Mouse (Mus musculus): ENCODE data around the gene Prdm16.
A peak's percentile ranks its signal among the peaks of the same experiment; 100 is the strongest.

Prdm16 gene

DNA sequence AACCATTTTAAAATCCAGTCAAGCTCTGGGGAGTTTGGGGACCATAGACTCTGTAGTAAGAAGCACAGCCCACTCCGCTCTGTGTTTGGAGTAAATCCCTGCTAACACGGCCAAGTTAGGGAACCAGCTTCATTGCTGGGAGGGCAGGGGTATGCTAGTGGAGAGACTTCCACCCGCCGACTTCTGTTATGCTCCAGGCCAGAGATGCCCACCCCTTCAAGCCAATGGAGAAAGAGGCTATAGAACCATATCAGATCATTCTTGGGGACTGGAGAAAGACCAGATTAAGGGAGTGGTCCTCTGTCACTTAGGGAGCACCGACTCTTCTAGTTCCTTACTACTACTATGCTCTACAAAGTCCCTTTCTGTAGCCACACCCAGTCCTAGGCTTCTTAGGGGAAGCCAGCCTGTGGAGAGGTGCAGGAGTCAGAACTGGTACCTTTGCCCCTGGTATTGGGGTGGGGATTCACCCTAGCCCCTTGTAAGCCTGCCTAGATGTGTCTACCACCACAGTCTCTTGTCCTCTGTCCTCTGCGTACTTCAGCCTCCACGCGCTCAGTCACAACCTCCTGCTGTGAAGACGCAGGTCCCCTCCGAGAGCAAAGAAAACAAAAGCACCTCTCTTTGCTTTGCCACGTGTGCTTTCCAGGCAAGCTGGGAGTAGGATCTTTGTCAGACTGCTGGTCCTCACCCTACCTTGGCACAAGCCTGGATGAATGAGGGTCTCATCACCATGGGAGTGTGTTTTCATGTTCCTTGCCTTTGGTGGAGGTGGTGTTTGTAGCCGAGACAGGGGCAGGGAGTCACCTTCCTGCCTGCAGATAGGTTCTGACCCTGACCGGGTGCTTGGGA lies 3.1 kb upstream of the Prdm16 start:
- DNase-seq = no peak

GRCm38 (mm10) chr4:154639126-154639525 lies 2.5 kb upstream of the Prdm16 start:
- peak in 1 of 2 experiments; percentile 25 for DNase-seq

- no peak for DNase-seq
Observed at GRCm38 (mm10) chr4:154638320-154638886, 1.7 kb upstream of the Prdm16 start.

GRCm38 (mm10) chr4:154637468-154638319 lies 1.0 kb upstream of the Prdm16 start:
- peak in 1 of 2 experiments; percentile 17 for DNase-seq

GRCm38 (mm10) chr4:154636053-154636433 lies 630 bp downstream of the Prdm16 start:
- DNase-seq = peak; percentile 34 to 35

DNA sequence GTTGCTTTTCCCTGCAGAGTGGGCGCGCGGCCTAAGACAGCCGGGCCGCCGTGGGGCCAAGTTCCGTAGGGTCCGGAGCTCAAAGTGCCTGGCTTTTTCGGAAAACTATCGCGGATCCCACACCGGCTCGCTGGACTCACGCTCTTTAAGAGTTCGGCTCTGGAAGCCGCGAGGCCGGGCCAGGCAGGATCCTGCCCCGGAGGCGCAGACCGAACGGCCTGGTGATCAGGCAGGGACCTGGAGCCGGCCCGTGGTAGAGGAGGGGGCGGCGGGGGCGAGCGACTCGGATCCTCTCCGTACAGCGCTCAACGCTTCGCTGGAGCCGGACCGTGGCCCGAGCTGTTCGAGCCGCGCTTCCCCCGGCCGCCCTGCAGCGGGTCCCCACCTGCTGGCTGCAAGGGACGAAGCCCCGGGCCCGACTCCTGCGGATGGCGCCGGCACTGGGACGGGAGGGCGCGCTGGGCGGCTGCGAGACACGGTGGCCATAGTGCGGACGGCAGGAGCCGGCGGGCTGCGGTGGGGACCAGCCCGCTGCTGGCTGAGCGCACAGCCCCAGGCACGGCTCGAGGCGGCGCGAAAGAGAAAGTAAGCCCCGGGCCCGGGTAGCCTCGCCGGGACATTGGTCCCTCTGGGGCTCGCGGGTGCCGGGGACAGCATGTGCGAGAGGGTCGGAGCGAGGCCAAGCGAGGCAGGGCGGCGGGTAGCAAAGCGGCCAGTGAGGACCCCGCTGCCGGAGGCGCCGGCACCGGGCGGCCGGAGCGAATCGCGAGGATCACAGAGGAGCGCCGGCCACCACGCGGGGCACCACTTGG lies 1.2 kb downstream of the Prdm16 start:
- DNase-seq = peak; percentile 18 to 38

DNA sequence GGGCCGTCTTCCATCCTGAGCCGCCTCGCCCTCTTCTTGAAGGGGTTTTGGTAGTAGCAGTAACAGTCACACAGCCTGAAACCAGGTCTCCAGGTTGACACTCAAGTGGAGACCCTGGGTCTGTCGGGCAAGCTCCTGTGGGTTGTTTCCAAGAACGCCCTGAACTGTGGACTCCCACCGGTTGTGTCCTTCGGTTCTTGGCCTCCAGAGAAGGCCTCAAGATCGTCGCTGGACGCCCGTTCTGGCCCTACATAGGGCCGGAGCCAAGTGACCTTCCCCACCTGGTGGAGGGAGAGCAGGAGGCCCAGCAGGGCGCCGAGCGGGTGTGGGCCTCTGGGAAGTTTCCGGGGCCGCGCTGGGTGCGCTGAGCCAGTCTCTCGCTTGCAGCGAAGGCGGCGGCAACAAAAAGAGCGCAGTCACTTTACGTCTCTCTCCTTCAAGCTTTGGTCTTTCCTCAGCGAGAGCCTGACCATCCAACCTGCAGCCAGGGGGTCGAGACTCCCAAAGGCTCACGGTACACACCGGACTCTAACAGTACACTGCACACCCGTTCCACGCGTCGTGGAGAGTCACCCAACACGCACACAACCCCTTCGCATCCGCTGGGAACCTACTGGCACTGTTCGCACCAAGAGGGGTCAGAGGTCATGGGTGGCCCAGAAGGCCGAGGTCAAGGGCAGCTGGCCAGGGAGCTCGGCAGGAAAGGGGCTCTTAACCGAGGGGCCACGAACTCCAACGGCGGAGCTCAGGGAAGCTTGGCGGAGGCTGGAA lies 2.0 kb downstream of the Prdm16 start:
- peak in 1 of 2 experiments; percentile 29 for DNase-seq

GRCm38 (mm10) chr4:154634001-154634400 lies 2.7 kb downstream of the Prdm16 start:
- DNase-seq = no peak

GRCm38 (mm10) chr4:154632800-154633764 lies 3.6 kb downstream of the Prdm16 start:
- no peak for DNase-seq

DNA sequence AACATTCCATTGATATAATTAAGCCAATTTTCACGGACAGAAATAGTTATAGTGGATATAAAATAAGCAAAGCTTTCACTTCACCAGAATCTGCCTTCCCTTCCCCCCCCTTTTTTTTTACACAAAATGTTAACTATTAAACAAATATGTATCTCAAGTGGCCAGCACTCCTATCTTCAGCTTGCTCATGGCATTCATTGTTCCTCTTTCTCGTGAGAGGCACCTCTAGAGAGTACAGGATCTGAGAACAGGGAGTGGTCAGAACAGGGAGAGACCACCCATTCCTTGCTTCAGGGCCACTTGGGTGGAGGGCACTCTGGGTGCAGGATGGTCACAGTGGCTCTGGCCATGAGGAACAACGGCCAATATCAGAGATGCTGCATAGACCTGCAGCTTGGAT lies 5.9 kb downstream of the Prdm16 start:
- no peak for DNase-seq

DNA sequence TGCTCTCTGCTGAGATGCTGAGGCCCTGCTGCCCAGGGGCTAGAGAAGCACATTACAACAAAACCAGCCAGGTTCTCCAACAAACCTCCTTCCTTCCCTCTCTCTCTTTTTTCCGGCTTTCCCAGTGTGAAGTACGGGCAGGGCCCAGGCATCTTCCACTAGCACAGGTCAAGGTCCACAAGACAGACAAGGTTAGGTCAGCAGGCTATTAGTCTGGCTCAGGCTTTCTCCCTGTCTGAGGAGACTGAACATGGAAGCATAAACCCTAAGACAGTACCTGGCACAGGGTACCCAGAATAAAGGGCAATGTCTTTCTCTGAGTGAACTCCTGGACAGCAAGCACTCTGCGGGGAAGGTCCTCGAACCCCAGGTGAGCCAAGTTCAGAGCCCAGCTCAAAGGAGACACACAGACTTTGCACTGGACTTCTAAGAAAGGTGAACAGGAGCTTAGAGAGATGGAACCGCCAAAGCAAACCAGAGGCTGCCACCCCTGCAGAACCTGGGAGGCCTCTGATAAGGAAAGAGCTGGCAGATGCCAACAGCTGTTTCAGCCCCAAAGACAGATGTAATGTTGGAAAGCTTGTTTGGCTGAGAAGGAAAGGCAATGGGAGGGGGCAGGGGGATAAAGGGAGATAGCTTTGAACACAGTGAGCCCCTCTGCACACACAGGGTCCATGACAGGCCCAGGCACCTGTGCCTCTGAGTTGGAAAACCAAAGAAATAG lies 9.1 kb downstream of the Prdm16 start:
- no peak for DNase-seq

GRCm38 (mm10) chr4:154626282-154626681 lies 10.4 kb downstream of the Prdm16 start:
- no peak for DNase-seq

- no peak for DNase-seq
Observed at GRCm38 (mm10) chr4:154625710-154626109, 11.0 kb downstream of the Prdm16 start.

- DNase-seq = no peak
Observed at GRCm38 (mm10) chr4:154623241-154623640, 13.4 kb downstream of the Prdm16 start.

DNA sequence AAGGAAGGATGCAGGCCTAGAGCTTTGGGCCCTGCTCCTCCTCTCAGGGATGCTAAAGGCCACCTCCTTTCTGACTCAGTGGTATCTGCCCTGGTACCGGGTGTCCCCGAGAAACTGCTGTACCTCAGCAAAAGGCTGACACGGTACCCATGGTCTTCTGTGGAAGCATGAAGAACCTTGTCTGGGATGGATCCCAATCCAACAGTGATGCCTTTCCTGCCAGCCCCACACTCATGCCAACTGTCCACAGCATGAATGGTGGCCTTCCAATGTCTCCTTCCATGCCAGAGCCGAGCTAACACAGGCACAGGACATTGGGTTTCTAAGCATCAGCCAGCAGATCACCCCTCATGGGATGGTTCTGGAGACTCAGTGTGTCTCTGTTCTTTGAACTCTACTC lies 14.2 kb downstream of the Prdm16 start:
- peak; percentile 87 to 90 for DNase-seq

DNA sequence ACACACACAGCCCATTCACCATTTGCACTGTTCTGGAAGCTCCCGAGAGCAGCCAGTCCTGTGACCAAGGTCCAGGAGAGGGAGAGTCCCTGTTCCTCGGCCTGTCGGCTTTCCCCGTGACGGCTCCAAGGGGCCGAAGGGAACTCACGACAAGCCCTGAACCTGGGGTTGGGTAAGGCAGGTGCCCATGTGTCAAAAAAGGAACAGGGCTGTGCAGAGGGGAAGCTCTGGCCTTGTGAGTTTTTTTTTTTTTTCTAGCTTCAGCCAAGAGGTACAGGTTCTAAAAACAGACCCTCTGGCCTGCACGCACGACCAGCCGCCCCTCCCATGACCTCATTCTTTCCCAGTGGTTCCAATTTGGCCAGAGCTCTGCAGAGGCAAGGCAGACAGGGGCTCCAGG lies 25.5 kb downstream of the Prdm16 start:
- DNase-seq = no peak

DNA sequence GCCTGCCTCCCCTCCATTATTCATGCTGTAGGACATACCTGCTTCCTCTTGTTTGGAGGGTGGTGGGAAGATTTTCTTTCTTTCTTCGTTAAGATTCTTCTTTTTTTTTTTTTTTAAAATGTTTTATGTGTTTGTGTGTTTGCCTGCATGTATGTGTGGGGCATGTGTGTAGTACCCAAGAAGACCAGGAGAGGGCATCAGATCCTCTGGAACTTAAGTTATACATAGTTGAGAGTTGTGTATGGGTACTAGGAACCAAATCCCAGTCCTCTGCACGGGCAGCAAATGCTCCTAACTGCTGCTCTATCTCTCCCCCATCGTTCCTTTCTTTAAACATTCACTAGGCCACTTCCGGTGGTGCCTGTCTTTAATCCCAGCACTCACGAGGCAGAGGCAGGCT lies 28.9 kb downstream of the Prdm16 start:
- no peak for DNase-seq

GRCm38 (mm10) chr4:154604442-154604830 lies 32.2 kb downstream of the Prdm16 start:
- DNase-seq = no peak

DNA sequence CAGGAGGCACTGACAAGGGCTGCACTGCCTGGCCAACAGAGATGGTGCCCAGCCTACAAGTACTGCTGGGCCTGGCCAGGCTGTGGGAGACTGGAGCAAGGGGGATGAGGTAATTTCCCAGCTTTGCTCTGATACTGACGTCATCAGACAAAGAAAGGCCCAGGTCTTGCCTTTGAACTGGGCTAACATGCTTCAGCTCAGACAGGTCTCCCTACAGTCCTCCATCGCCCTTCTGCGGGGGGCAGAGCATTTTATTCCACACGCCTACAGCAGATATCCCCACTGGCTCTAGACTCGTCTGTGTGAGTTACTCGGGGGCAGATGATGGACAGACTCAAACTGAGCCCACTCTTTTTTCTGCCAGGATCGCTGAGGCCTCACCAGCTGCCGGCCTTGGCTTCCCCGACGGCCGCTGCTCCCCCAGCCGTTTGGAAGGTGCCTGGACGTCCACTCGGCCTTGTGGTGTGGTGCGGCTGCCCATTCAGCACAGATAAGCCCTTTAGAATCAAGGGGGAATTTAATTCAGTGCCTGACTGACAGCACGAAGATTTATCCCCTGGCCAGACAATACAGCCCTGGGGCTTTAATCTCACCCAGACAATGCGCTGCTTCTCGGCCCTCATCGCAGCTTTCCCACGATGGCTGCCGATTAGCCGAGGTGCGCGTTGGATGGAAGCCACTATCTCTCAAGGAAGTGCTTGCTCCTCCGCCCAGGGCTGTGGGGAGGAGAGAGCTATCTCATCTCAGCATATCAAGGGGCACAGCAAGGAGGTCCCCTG lies 32.8 kb downstream of the Prdm16 start:
- DNase-seq = peak; percentile 34 to 37
